Mouse (Mus musculus): ENCODE data around the gene Spats2l.

GRCm38 (mm10) chr1:57741740-57742139 is 32.2 kb upstream of the Spats2l start:
- TF ChIP-seq POLR2A (IDR thresholded peaks at IDR 0.05; ENCODE audit: insufficient read length, low read depth) (no peak), MYOG (IDR thresholded peaks at IDR 0.05; ENCODE audit: control insufficient read depth in 1 of 3, insufficient read depth in 1 of 3, insufficient read length in 2 of 3, low read depth in 2 of 3) (no peak), TCF3 (IDR thresholded peaks at IDR 0.05; ENCODE audit: insufficient read length, low read depth) (no peak)
